Mouse (Mus musculus): ENCODE data around the gene Prkar1b. TPM values are rescaled to one million over a fixed set of nuclear protein-coding genes. Genes with fewer than 3 reads are reported as not detected.
A peak's percentile ranks its signal among the peaks of the same experiment; 100 is the strongest.

Gene Prkar1b
- polyA plus RNA-seq, 1 experiment from 2014 or later: 8.4 TPM

GRCm38 (mm10) chr5:139083841-139084240 lies 66.0 kb downstream of the Prkar1b start:
- Histone ChIP-seq H3K27me3 (ENCODE audit: control insufficient read depth, insufficient read depth, low read length) (no peaks in the 10 kb centered on the region), H3K36me3 (ENCODE audit: control insufficient read depth, insufficient read depth) (no peaks in the 10 kb centered on the region), H3K9ac (ENCODE audit: low read length) (no peak overlapping the region), H3K9me3 (replicated peaks; ENCODE audit: control insufficient read depth, low read length) (no peaks in the 10 kb centered on the region; the same call in 1 of the 2 replicates), H3K4me2 (ENCODE audit: low read depth, low read length) (no peak overlapping the region), H3K27ac (ENCODE audit: low read length) (peak overlapping the region; percentile 30), H3K4me1 (ENCODE audit: control insufficient read depth, insufficient read depth, low read length) (peaks cover 40% of the 10 kb centered on the region), H3K4me3 (ENCODE audit: low read length) (no peak overlapping the region)
- ATAC-seq (replicated peaks; ENCODE audit: extremely low read depth, insufficient read depth, low FRiP score): peak; percentile 60
- 41% methylated on average over 4 of the region's 4 CpGs for WGBS

- H3K9ac ChIP-seq (ENCODE audit: low read length): no peak overlapping the region
- 0 out of 2 replicates have a peak, but pooled peaks have one; percentile 34 for ATAC-seq (replicated peaks; ENCODE audit: extremely low read depth, insufficient read depth, low FRiP score)
These were observed 68.4 kb downstream of the Prkar1b start for GRCm38 (mm10) chr5:139081370-139081769.

GRCm38 (mm10) chr5:139078156-139078462 lies 71.7 kb downstream of the Prkar1b start:
- no peak for ATAC-seq (replicated peaks; ENCODE audit: extremely low read depth, insufficient read depth, low FRiP score)
- Histone ChIP-seq H3K4me2 (ENCODE audit: low read depth, low read length) (no peak overlapping the region), H3K9ac (ENCODE audit: low read length) (no peak overlapping the region), H3K27me3 (ENCODE audit: control insufficient read depth, insufficient read depth, low read length) (no peaks in the 10 kb centered on the region), H3K9me3 (replicated peaks; ENCODE audit: control insufficient read depth, low read length) (no peaks in the 10 kb centered on the region), H3K27ac (ENCODE audit: low read length) (no peak overlapping the region), H3K36me3 (ENCODE audit: control insufficient read depth, insufficient read depth) (no peaks in the 10 kb centered on the region), H3K4me3 (ENCODE audit: low read length) (no peak overlapping the region), H3K4me1 (ENCODE audit: control insufficient read depth, insufficient read depth, low read length) (peaks cover 40% of the 10 kb centered on the region)
- WGBS: 83% methylated on average over 4 of the region's 4 CpGs

More at GRCm38 (mm10) chr5:139081370-139081769, 68.4 kb downstream of the Prkar1b start:
- no peaks in the 10 kb centered on the region for H3K9me3 ChIP-seq (replicated peaks; ENCODE audit: control insufficient read depth, low read length)
- no peaks in the 10 kb centered on the region for H3K36me3 ChIP-seq (ENCODE audit: control insufficient read depth, insufficient read depth)
- H3K27me3 ChIP-seq (ENCODE audit: control insufficient read depth, insufficient read depth, low read length): no peaks in the 10 kb centered on the region
- 0 out of 2 replicates have a peak overlapping the region, but pooled peaks have one; percentile 14 for H3K4me2 ChIP-seq (ENCODE audit: low read depth, low read length)
- no peak overlapping the region for H3K4me3 ChIP-seq (ENCODE audit: low read length)
- peak overlapping the region; percentile 90 for H3K27ac ChIP-seq (ENCODE audit: low read length)
- peaks cover 46% of the 10 kb centered on the region for H3K4me1 ChIP-seq (ENCODE audit: control insufficient read depth, insufficient read depth, low read length)
- 12% methylated on average over 6 of the region's 6 CpGs for WGBS

GRCm38 (mm10) chr5:139077311-139078155 lies 72.3 kb downstream of the Prkar1b start:
- no peak overlapping the region for H3K4me3 ChIP-seq (ENCODE audit: low read length)
- H3K4me2 ChIP-seq (ENCODE audit: low read depth, low read length): no peak overlapping the region
- peaks cover 38% of the 10 kb centered on the region for H3K4me1 ChIP-seq (ENCODE audit: control insufficient read depth, insufficient read depth, low read length)
- ATAC-seq (replicated peaks; ENCODE audit: extremely low read depth, insufficient read depth, low FRiP score): no peak
- WGBS: 52% methylated on average over 11 of the region's 11 CpGs
- H3K9me3 ChIP-seq (replicated peaks; ENCODE audit: control insufficient read depth, low read length): no peaks in the 10 kb centered on the region
- no peaks in the 10 kb centered on the region for H3K27me3 ChIP-seq (ENCODE audit: control insufficient read depth, insufficient read depth, low read length)
- no peak overlapping the region for H3K9ac ChIP-seq (ENCODE audit: low read length)
- no peak overlapping the region for H3K27ac ChIP-seq (ENCODE audit: low read length)
- H3K36me3 ChIP-seq (ENCODE audit: control insufficient read depth, insufficient read depth): no peaks in the 10 kb centered on the region

GRCm38 (mm10) chr5:139076450-139076849 lies 73.4 kb downstream of the Prkar1b start:
- 74% methylated on average over 7 of the region's 7 CpGs for WGBS
- H3K36me3 ChIP-seq (ENCODE audit: control insufficient read depth, insufficient read depth): no peaks in the 10 kb centered on the region
- H3K4me2 ChIP-seq (ENCODE audit: low read depth, low read length): no peak overlapping the region
- H3K9me3 ChIP-seq (replicated peaks; ENCODE audit: control insufficient read depth, low read length): no peaks in the 10 kb centered on the region
- peaks cover 27% of the 10 kb centered on the region for H3K4me1 ChIP-seq (ENCODE audit: control insufficient read depth, insufficient read depth, low read length)
- no peaks in the 10 kb centered on the region for H3K27me3 ChIP-seq (ENCODE audit: control insufficient read depth, insufficient read depth, low read length)
- no peak overlapping the region for H3K4me3 ChIP-seq (ENCODE audit: low read length)
- H3K27ac ChIP-seq (ENCODE audit: low read length): no peak overlapping the region
- no peak overlapping the region for H3K9ac ChIP-seq (ENCODE audit: low read length)
- no peak for ATAC-seq (replicated peaks; ENCODE audit: extremely low read depth, insufficient read depth, low FRiP score)

GRCm38 (mm10) chr5:139075791-139076190 lies 74.0 kb downstream of the Prkar1b start:
- no peak overlapping the region for H3K4me3 ChIP-seq (ENCODE audit: low read length)
- H3K36me3 ChIP-seq (ENCODE audit: control insufficient read depth, insufficient read depth): no peaks in the 10 kb centered on the region
- 19% methylated on average over 9 of the region's 9 CpGs for WGBS
- H3K27ac ChIP-seq (ENCODE audit: low read length): no peak overlapping the region
- H3K4me1 ChIP-seq (ENCODE audit: control insufficient read depth, insufficient read depth, low read length): peaks cover 22% of the 10 kb centered on the region
- peak overlapping the region; percentile 17; the same call in 1 of the 2 replicates for H3K4me2 ChIP-seq (ENCODE audit: low read depth, low read length)
- H3K9ac ChIP-seq (ENCODE audit: low read length): peak overlapping the region; percentile 13; the same call in 1 of the 2 replicates
- ATAC-seq (replicated peaks; ENCODE audit: extremely low read depth, insufficient read depth, low FRiP score): peak; percentile 11; the same call in 1 of the 2 replicates
- H3K27me3 ChIP-seq (ENCODE audit: control insufficient read depth, insufficient read depth, low read length): no peaks in the 10 kb centered on the region
- no peaks in the 10 kb centered on the region for H3K9me3 ChIP-seq (replicated peaks; ENCODE audit: control insufficient read depth, low read length)

- no peak overlapping the region for H3K9ac ChIP-seq (ENCODE audit: low read length)
These were observed 74.7 kb downstream of the Prkar1b start for GRCm38 (mm10) chr5:139075125-139075524.

GRCm38 (mm10) chr5:139073977-139074376 lies 75.8 kb downstream of the Prkar1b start:
- H3K4me2 ChIP-seq (ENCODE audit: low read depth, low read length): no peak overlapping the region
- peaks cover 22% of the 10 kb centered on the region for H3K4me1 ChIP-seq (ENCODE audit: control insufficient read depth, insufficient read depth, low read length)
- H3K36me3 ChIP-seq (ENCODE audit: control insufficient read depth, insufficient read depth): no peaks in the 10 kb centered on the region
- no peak overlapping the region for H3K9ac ChIP-seq (ENCODE audit: low read length)
- WGBS: 84% methylated on average over 7 of the region's 7 CpGs
- H3K4me3 ChIP-seq (ENCODE audit: low read length): no peak overlapping the region
- no peak overlapping the region for H3K27ac ChIP-seq (ENCODE audit: low read length)
- ATAC-seq (replicated peaks; ENCODE audit: extremely low read depth, insufficient read depth, low FRiP score): no peak
- H3K27me3 ChIP-seq (ENCODE audit: control insufficient read depth, insufficient read depth, low read length): no peaks in the 10 kb centered on the region
- H3K9me3 ChIP-seq (replicated peaks; ENCODE audit: control insufficient read depth, low read length): no peaks in the 10 kb centered on the region

More at GRCm38 (mm10) chr5:139075125-139075524, 74.7 kb downstream of the Prkar1b start:
- Histone ChIP-seq H3K4me1 (ENCODE audit: control insufficient read depth, insufficient read depth, low read length) (peaks cover 22% of the 10 kb centered on the region), H3K9me3 (replicated peaks; ENCODE audit: control insufficient read depth, low read length) (no peaks in the 10 kb centered on the region), H3K27me3 (ENCODE audit: control insufficient read depth, insufficient read depth, low read length) (no peaks in the 10 kb centered on the region), H3K27ac (ENCODE audit: low read length) (no peak overlapping the region), H3K4me2 (ENCODE audit: low read depth, low read length) (no peak overlapping the region), H3K36me3 (ENCODE audit: control insufficient read depth, insufficient read depth) (no peaks in the 10 kb centered on the region), H3K4me3 (ENCODE audit: low read length) (no peak overlapping the region)
- peak; percentile 57; the same call in 1 of the 2 replicates for ATAC-seq (replicated peaks; ENCODE audit: extremely low read depth, insufficient read depth, low FRiP score)
- WGBS: 41% methylated on average over 3 of the region's 3 CpGs

GRCm38 (mm10) chr5:139072866-139073265 lies 76.9 kb downstream of the Prkar1b start:
- H3K36me3 ChIP-seq (ENCODE audit: control insufficient read depth, insufficient read depth): no peaks in the 10 kb centered on the region
- H3K9me3 ChIP-seq (replicated peaks; ENCODE audit: control insufficient read depth, low read length): no peaks in the 10 kb centered on the region
- no peak overlapping the region for H3K4me3 ChIP-seq (ENCODE audit: low read length)
- no peak overlapping the region for H3K4me2 ChIP-seq (ENCODE audit: low read depth, low read length)
- no peak for ATAC-seq (replicated peaks; ENCODE audit: extremely low read depth, insufficient read depth, low FRiP score)
- no peaks in the 10 kb centered on the region for H3K27me3 ChIP-seq (ENCODE audit: control insufficient read depth, insufficient read depth, low read length)
- no peak overlapping the region for H3K9ac ChIP-seq (ENCODE audit: low read length)
- peaks cover 22% of the 10 kb centered on the region for H3K4me1 ChIP-seq (ENCODE audit: control insufficient read depth, insufficient read depth, low read length)
- 83% methylated on average over 5 of the region's 5 CpGs for WGBS
- H3K27ac ChIP-seq (ENCODE audit: low read length): no peak overlapping the region
